Mouse (Mus musculus): ENCODE results near the gene Tm9sf4. TPM values are rescaled to one million over a fixed set of nuclear protein-coding genes. Genes with fewer than 3 reads are reported as not detected.
A peak's percentile ranks its signal among the peaks of the same experiment; 100 is the strongest.

Gene Tm9sf4
- polyA plus RNA-seq, 1 experiment, result 78.6 TPM

GRCm38 (mm10) chr2:153161684-153162080, 579 bp downstream of the Tm9sf4 start:
- peak overlapping the region; percentile 83 for H3K27ac ChIP-seq (ENCODE audit: insufficient read depth, low read length)
- peak overlapping the region; percentile 96 for H3K4me3 ChIP-seq (replicated peaks; ENCODE audit: insufficient read depth, low read depth, low read length)
- DNase-seq, result no peak
- H3K27me3 ChIP-seq (ENCODE audit: control insufficient read depth, insufficient read depth, low read length), result no peaks in the 10 kb centered on the region
- TF ChIP-seq POLR2A (IDR thresholded peaks at IDR 0.05; ENCODE audit: borderline replicate concordance, insufficient read depth, low read length) (no peak), CTCF (IDR thresholded peaks at IDR 0.05; ENCODE audit: borderline replicate concordance, insufficient read depth, low read depth, low read length) (no peak)
- WGBS, result 1% methylated on average over 16 of the region's 16 CpGs
- peaks cover 3% of the 10 kb centered on the region; the same call in 1 of the 2 replicates for H3K4me1 ChIP-seq (ENCODE audit: control insufficient read depth, insufficient read depth, low read length)

- 62% methylated on average over 6 of the region's 6 CpGs for WGBS
- H3K4me1 ChIP-seq (ENCODE audit: control insufficient read depth, insufficient read depth, low read length), result peaks cover 3% of the 10 kb centered on the region; the same call in 1 of the 2 replicates
- TF ChIP-seq POLR2A (IDR thresholded peaks at IDR 0.05; ENCODE audit: borderline replicate concordance, insufficient read depth, low read length) (no peak), CTCF (IDR thresholded peaks at IDR 0.05; ENCODE audit: borderline replicate concordance, insufficient read depth, low read depth, low read length) (no peak)
- no peaks in the 10 kb centered on the region for H3K27me3 ChIP-seq (ENCODE audit: control insufficient read depth, insufficient read depth, low read length)
- no peak overlapping the region for H3K27ac ChIP-seq (ENCODE audit: insufficient read depth, low read length)
- no peak overlapping the region for H3K4me3 ChIP-seq (replicated peaks; ENCODE audit: insufficient read depth, low read depth, low read length)
- DNase-seq, result no peak
These were observed 6.0 kb downstream of the Tm9sf4 start for GRCm38 (mm10) chr2:153167136-153167535.

- H3K4me1 ChIP-seq (ENCODE audit: control insufficient read depth, insufficient read depth, low read length), result peaks cover under 1% of the 10 kb centered on the region; the same call in 1 of the 2 replicates
- WGBS, result 13% methylated on average over 2 of the region's 2 CpGs
- TF ChIP-seq CTCF (IDR thresholded peaks at IDR 0.05; ENCODE audit: borderline replicate concordance, insufficient read depth, low read depth, low read length) (no peak), POLR2A (IDR thresholded peaks at IDR 0.05; ENCODE audit: borderline replicate concordance, insufficient read depth, low read length) (no peak)
- no peak overlapping the region for H3K27ac ChIP-seq (ENCODE audit: insufficient read depth, low read length)
- no peak for DNase-seq
- H3K4me3 ChIP-seq (replicated peaks; ENCODE audit: insufficient read depth, low read depth, low read length), result no peak overlapping the region
- no peaks in the 10 kb centered on the region for H3K27me3 ChIP-seq (ENCODE audit: control insufficient read depth, insufficient read depth, low read length)
These were observed 7.2 kb downstream of the Tm9sf4 start for GRCm38 (mm10) chr2:153168134-153168820.

GRCm38 (mm10) chr2:153170490-153171224, 9.6 kb downstream of the Tm9sf4 start:
- TF ChIP-seq CTCF (IDR thresholded peaks at IDR 0.05; ENCODE audit: borderline replicate concordance, insufficient read depth, low read depth, low read length) (no peak), POLR2A (IDR thresholded peaks at IDR 0.05; ENCODE audit: borderline replicate concordance, insufficient read depth, low read length) (no peak)
- no peak for DNase-seq
- H3K4me3 ChIP-seq (replicated peaks; ENCODE audit: insufficient read depth, low read depth, low read length), result no peak overlapping the region
- H3K4me1 ChIP-seq (ENCODE audit: control insufficient read depth, insufficient read depth, low read length), result no peaks in the 10 kb centered on the region
- WGBS, result 79% methylated on average over 9 of the region's 9 CpGs
- H3K27ac ChIP-seq (ENCODE audit: insufficient read depth, low read length), result no peak overlapping the region
- no peaks in the 10 kb centered on the region for H3K27me3 ChIP-seq (ENCODE audit: control insufficient read depth, insufficient read depth, low read length)

- no peak overlapping the region for H3K4me3 ChIP-seq (replicated peaks; ENCODE audit: insufficient read depth, low read depth, low read length)
- H3K27ac ChIP-seq (ENCODE audit: insufficient read depth, low read length), result no peak overlapping the region
- DNase-seq, result no peak
- H3K27me3 ChIP-seq (ENCODE audit: control insufficient read depth, insufficient read depth, low read length), result no peaks in the 10 kb centered on the region
- 92% methylated on average over 5 of the region's 5 CpGs for WGBS
- no peaks in the 10 kb centered on the region for H3K4me1 ChIP-seq (ENCODE audit: control insufficient read depth, insufficient read depth, low read length)
- TF ChIP-seq POLR2A (IDR thresholded peaks at IDR 0.05; ENCODE audit: borderline replicate concordance, insufficient read depth, low read length) (no peak), CTCF (IDR thresholded peaks at IDR 0.05; ENCODE audit: borderline replicate concordance, insufficient read depth, low read depth, low read length) (no peak)
These were observed 10.9 kb downstream of the Tm9sf4 start for GRCm38 (mm10) chr2:153171966-153172365.

- Histone ChIP-seq H3K27me3 (ENCODE audit: control insufficient read depth, insufficient read depth, low read length) (no peaks in the 10 kb centered on the region), H3K4me1 (ENCODE audit: control insufficient read depth, insufficient read depth, low read length) (no peaks in the 10 kb centered on the region; the same call in 1 of the 2 replicates), H3K4me3 (replicated peaks; ENCODE audit: insufficient read depth, low read depth, low read length) (no peak overlapping the region), H3K27ac (ENCODE audit: insufficient read depth, low read length) (no peak overlapping the region)
- 70% methylated on average over 8 of the region's 8 CpGs for WGBS
- TF ChIP-seq CTCF (IDR thresholded peaks at IDR 0.05; ENCODE audit: borderline replicate concordance, insufficient read depth, low read depth, low read length) (no peak), POLR2A (IDR thresholded peaks at IDR 0.05; ENCODE audit: borderline replicate concordance, insufficient read depth, low read length) (no peak)
- no peak for DNase-seq
These were observed 15.0 kb downstream of the Tm9sf4 start for GRCm38 (mm10) chr2:153175995-153176570.

- H3K4me3 ChIP-seq (replicated peaks; ENCODE audit: insufficient read depth, low read depth, low read length), result no peak overlapping the region
- H3K27ac ChIP-seq (ENCODE audit: insufficient read depth, low read length), result no peak overlapping the region
- no peaks in the 10 kb centered on the region for H3K27me3 ChIP-seq (ENCODE audit: control insufficient read depth, insufficient read depth, low read length)
- no peak for DNase-seq
- TF ChIP-seq CTCF (IDR thresholded peaks at IDR 0.05; ENCODE audit: borderline replicate concordance, insufficient read depth, low read depth, low read length) (no peak), POLR2A (IDR thresholded peaks at IDR 0.05; ENCODE audit: borderline replicate concordance, insufficient read depth, low read length) (no peak)
- H3K4me1 ChIP-seq (ENCODE audit: control insufficient read depth, insufficient read depth, low read length), result no peaks in the 10 kb centered on the region; the same call in 1 of the 2 replicates
- WGBS, result 95% methylated on average over 3 of the region's 3 CpGs
These were observed 16.1 kb downstream of the Tm9sf4 start for GRCm38 (mm10) chr2:153177188-153177587.

Data from cerebellum, adult 2 months (tissue).